Mouse (Mus musculus): ENCODE results near the gene Polr2l.

The Polr2l gene

GRCm38 (mm10) chr7:141484186-141485120, 9.5 kb upstream of the Polr2l start:
- DNase-seq (ENCODE audit: low read depth), result no peak

GRCm38 (mm10) chr7:141483114-141483653, 8.3 kb upstream of the Polr2l start:
- no peak for DNase-seq (ENCODE audit: low read depth)

GRCm38 (mm10) chr7:141482531-141483024, 7.6 kb upstream of the Polr2l start:
- no peak for DNase-seq (ENCODE audit: low read depth)

GRCm38 (mm10) chr7:141481498-141482401, 6.8 kb upstream of the Polr2l start:
- no peak for DNase-seq (ENCODE audit: low read depth)

- peak; percentile 78 for DNase-seq (ENCODE audit: low read depth)
Measured at GRCm38 (mm10) chr7:141480842-141481497, 6.0 kb upstream of the Polr2l start.

- DNase-seq (ENCODE audit: low read depth), result no peak
Measured at GRCm38 (mm10) chr7:141478270-141478748, 3.4 kb upstream of the Polr2l start.

GRCm38 (mm10) chr7:141477578-141478269, 2.8 kb upstream of the Polr2l start:
- no peak for DNase-seq (ENCODE audit: low read depth)

GRCm38 (mm10) chr7:141476981-141477370, 2.0 kb upstream of the Polr2l start:
- no peak for DNase-seq (ENCODE audit: low read depth)

- DNase-seq (ENCODE audit: low read depth), result no peak
Measured at GRCm38 (mm10) chr7:141476226-141476980, 1.5 kb upstream of the Polr2l start.

- DNase-seq (ENCODE audit: low read depth), result no peak
Measured at GRCm38 (mm10) chr7:141475805-141476158, 850 bp upstream of the Polr2l start.

- no peak for DNase-seq (ENCODE audit: low read depth)
Measured at GRCm38 (mm10) chr7:141474160-141474559, 772 bp downstream of the Polr2l start.

- DNase-seq (ENCODE audit: low read depth), result no peak
Measured at GRCm38 (mm10) chr7:141472763-141473162, 2.2 kb downstream of the Polr2l start.

- DNase-seq (ENCODE audit: low read depth), result no peak
Measured at GRCm38 (mm10) chr7:141472226-141472625, 2.7 kb downstream of the Polr2l start.

GRCm38 (mm10) chr7:141471236-141471635, 3.7 kb downstream of the Polr2l start:
- no peak for DNase-seq (ENCODE audit: low read depth)

GRCm38 (mm10) chr7:141470637-141470944, 4.3 kb downstream of the Polr2l start:
- DNase-seq (ENCODE audit: low read depth), result no peak

GRCm38 (mm10) chr7:141469901-141470636, 4.9 kb downstream of the Polr2l start:
- DNase-seq (ENCODE audit: low read depth), result no peak

- no peak for DNase-seq (ENCODE audit: low read depth)
Measured at GRCm38 (mm10) chr7:141469352-141469751, 5.6 kb downstream of the Polr2l start.

- peak; percentile 77 for DNase-seq (ENCODE audit: low read depth)
Measured at GRCm38 (mm10) chr7:141468522-141469211, 6.3 kb downstream of the Polr2l start.

- DNase-seq (ENCODE audit: low read depth), result no peak
Measured at GRCm38 (mm10) chr7:141468164-141468521, 6.8 kb downstream of the Polr2l start.

Data from c-Kit-positive CD71-positive TER-119-negative erythroid progenitor cells, embryonic 14.5 days (primary cell).